Mouse (Mus musculus): ENCODE results near the gene Tmem143. TPM values are rescaled to one million over a fixed set of nuclear protein-coding genes. Genes with fewer than 3 reads are reported as not detected.
"Not testable (repeated sequence)": the region's sequence is repeated elsewhere in the genome, so short reads cannot be mapped to it uniquely, and the experiment has no call there.

Gene Tmem143
- polyA plus RNA-seq, 1 experiment from 2014 or later: 6.5 TPM

DNA sequence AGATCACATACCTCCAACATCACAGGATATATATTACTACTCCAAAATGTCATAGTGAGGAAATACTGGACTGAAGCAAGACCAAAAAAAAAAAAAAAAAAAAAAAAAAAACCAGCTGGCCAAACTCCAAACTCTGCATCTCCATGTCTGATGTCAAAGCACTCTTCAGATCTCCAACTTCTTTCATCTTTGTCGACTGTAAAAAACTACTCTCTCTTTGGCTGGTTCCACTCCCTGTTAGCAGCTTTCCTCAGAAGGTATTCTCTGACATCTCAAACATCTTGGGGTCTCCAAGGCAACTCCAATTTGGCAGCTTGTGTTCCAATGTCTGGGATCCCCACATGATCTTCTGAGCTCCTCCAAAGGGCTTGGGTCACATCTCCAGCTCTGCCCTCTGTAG is 18.5 kb upstream of the Tmem143 start, which contains the start of gene Grin2d:
Grin2d (minus strand) TSS at position 101 of the 400 bp plus-strand sequence.
- H3K9me3 ChIP-seq (ENCODE audit: control insufficient read depth, low read length); ATAC-seq; H3K4me3 ChIP-seq (ENCODE audit: low read length); H3K27me3 ChIP-seq (replicated peaks; ENCODE audit: control insufficient read depth, insufficient read depth, low read length); H3K9ac ChIP-seq (ENCODE audit: low read depth, low read length); H3K4me2 ChIP-seq (ENCODE audit: low read length); H3K27ac ChIP-seq (ENCODE audit: low read depth, low read length): not testable (repeated sequence)
- 91% methylated on average over 1 of the region's 1 CpGs for WGBS
- Histone ChIP-seq H3K36me3 (ENCODE audit: control insufficient read depth, insufficient read depth, low read length) (peaks cover 41% of the 10 kb centered on the region), H3K4me1 (ENCODE audit: control insufficient read depth, insufficient read depth, low read depth, low read length) (peaks cover 14% of the 10 kb centered on the region)

DNA sequence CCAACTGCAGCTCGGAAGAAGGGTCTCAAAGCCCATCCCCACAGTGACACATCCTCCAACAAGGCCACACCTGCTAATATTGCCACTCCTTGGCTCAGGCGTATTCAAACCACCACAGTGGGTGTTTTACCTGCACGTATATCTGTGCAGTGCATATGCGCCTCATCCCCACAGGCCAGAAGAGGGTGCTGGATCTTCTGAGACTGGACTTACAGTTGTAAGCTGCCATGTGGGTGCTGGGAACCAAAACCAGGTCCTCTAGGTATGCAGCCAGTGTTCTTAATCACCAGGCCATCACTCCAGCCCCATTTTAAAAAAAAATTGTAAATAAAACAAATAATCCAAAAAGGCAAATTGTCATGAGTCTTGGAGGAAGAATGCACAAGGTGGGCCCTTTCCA is 16.2 kb upstream of the Tmem143 start:
- ATAC-seq: no peak
- H3K27ac ChIP-seq (ENCODE audit: low read depth, low read length): no peak overlapping the region
- H3K27me3 ChIP-seq (replicated peaks; ENCODE audit: control insufficient read depth, insufficient read depth, low read length): no peaks in the 10 kb centered on the region
- H3K4me3 ChIP-seq (ENCODE audit: low read length): no peak overlapping the region
- WGBS: 90% methylated on average over 4 of the region's 4 CpGs
- H3K9ac ChIP-seq (ENCODE audit: low read depth, low read length): no peak overlapping the region
- peaks cover 56% of the 10 kb centered on the region for H3K36me3 ChIP-seq (ENCODE audit: control insufficient read depth, insufficient read depth, low read length)
- H3K4me2 ChIP-seq (ENCODE audit: low read length): no peak overlapping the region
- H3K4me1 ChIP-seq (ENCODE audit: control insufficient read depth, insufficient read depth, low read depth, low read length): no peaks in the 10 kb centered on the region
- no peaks in the 10 kb centered on the region for H3K9me3 ChIP-seq (ENCODE audit: control insufficient read depth, low read length)

DNA sequence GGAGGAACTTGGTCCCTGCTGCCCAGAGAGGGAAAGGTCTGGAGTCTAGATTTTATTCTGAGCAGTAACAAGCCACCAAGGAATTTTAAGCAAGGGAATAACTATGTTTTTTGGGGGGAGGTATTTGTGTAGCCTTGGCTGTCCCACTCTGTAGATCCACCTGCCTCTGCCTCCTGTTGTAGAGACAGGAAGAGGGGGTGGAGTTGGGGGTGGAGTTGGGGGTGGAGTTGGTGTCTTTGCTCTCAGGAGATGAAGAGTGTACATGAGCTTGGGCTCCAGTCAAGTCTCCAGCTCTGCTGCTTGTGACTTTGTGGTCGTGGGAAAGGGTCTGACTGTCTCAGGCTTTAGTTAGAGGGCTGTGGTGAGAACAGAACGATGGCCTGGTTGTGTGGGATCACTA is 15.7 kb upstream of the Tmem143 start:
- Histone ChIP-seq H3K4me3 (ENCODE audit: low read length) (no peak overlapping the region), H3K27me3 (replicated peaks; ENCODE audit: control insufficient read depth, insufficient read depth, low read length) (no peaks in the 10 kb centered on the region), H3K4me2 (ENCODE audit: low read length) (no peak overlapping the region), H3K9ac (ENCODE audit: low read depth, low read length) (no peak overlapping the region), H3K27ac (ENCODE audit: low read depth, low read length) (no peak overlapping the region), H3K4me1 (ENCODE audit: control insufficient read depth, insufficient read depth, low read depth, low read length) (no peaks in the 10 kb centered on the region), H3K9me3 (ENCODE audit: control insufficient read depth, low read length) (no peaks in the 10 kb centered on the region), H3K36me3 (ENCODE audit: control insufficient read depth, insufficient read depth, low read length) (peaks cover 54% of the 10 kb centered on the region)
- whole genome bisulfite sequencing: 93% methylated on average over 2 of the region's 2 CpGs
- no peak for ATAC-seq

DNA sequence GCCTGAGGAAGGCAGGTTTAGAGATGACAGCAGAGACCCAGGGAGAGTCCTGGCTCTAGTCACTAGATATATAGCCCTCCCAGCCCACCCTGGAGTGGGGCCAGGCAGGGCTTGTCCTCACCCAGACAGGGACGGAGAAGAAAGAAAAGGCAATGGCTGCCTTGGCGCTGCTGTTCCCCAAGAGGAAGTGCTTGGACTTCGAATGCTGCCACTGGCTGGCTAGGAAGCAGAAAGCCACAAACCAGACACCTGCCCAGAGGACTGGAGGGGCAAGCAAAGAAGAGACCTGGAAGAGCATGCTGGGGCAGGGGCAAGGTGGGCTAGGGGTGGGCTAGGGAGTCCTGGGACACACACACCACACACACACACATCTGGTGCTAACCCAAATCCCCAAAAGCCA is 9.5 kb upstream of the Tmem143 start:
- Histone ChIP-seq H3K4me1 (ENCODE audit: control insufficient read depth, insufficient read depth, low read depth, low read length) (no peaks in the 10 kb centered on the region), H3K27ac (ENCODE audit: low read depth, low read length) (no peak overlapping the region), H3K27me3 (replicated peaks; ENCODE audit: control insufficient read depth, insufficient read depth, low read length) (no peaks in the 10 kb centered on the region), H3K36me3 (ENCODE audit: control insufficient read depth, insufficient read depth, low read length) (peaks cover 25% of the 10 kb centered on the region), H3K4me2 (ENCODE audit: low read length) (no peak overlapping the region), H3K9me3 (ENCODE audit: control insufficient read depth, low read length) (no peaks in the 10 kb centered on the region), H3K9ac (ENCODE audit: low read depth, low read length) (no peak overlapping the region; the same call in 1 of the 2 replicates), H3K4me3 (ENCODE audit: low read length) (no peak overlapping the region)
- 56% methylated on average over 3 of the region's 3 CpGs for WGBS
- 0 out of 2 replicates have a peak, but pooled peaks have one; percentile 19 for ATAC-seq

DNA sequence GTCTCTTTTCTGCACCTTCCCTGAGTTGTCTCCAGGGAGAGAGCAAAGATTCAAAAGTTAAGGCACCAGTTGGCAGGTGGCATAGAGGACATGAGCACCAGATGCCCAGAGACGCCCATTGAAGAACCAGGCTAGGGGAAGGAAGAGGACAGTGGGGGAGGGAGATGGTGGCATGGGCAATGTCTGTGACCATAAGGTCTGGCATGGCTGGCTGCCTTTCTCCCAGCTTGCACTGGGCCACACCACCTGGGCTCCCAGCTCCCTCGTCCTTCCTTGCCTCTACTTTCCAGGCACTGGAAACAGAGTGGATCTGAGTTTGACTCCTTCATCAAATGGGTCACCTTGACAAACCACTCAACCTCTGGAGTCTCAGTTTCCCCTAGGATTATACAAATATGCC is 4.1 kb upstream of the Tmem143 start:
- Histone ChIP-seq H3K9ac (ENCODE audit: low read depth, low read length) (no peak overlapping the region), H3K4me2 (ENCODE audit: low read length) (no peak overlapping the region), H3K27ac (ENCODE audit: low read depth, low read length) (no peak overlapping the region), H3K4me1 (ENCODE audit: control insufficient read depth, insufficient read depth, low read depth, low read length) (peaks cover 4% of the 10 kb centered on the region), H3K9me3 (ENCODE audit: control insufficient read depth, low read length) (no peaks in the 10 kb centered on the region), H3K4me3 (ENCODE audit: low read length) (no peak overlapping the region), H3K27me3 (replicated peaks; ENCODE audit: control insufficient read depth, insufficient read depth, low read length) (no peaks in the 10 kb centered on the region), H3K36me3 (ENCODE audit: control insufficient read depth, insufficient read depth, low read length) (no peaks in the 10 kb centered on the region)
- ATAC-seq: no peak
- WGBS: 87% methylated on average over 2 of the region's 2 CpGs

DNA sequence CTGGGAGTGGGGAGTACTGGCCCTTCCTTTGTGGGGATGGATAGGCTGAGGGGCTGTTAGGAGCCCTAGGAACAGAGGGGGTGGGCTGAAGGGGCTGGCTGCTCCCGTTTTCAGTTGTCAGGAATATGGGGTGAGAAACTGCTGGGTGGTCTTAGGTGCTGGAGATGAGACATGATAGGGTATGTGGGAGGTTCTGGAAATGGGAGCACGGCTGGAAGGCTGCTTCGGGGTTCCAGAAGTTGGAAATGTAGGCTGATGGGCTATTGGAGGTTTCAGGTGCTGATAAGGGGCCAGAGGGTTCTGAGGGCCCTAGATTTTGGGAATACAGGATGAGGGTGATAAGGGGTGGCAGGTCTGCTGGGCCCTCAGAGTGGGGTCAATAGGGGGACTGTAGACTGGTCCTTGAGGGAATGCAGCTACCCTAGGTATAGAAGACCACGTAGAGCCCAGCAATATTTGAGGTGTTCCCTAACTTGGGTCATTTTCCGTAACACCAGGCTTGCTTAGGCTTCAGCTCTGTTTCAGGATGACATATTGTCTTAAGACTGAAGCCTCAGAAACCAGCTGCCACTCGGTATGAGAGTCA is 717 bp upstream of the Tmem143 start:
- Histone ChIP-seq H3K36me3 (ENCODE audit: control insufficient read depth, insufficient read depth, low read length) (no peaks in the 10 kb centered on the region), H3K27ac (ENCODE audit: low read depth, low read length) (no peak overlapping the region), H3K4me2 (ENCODE audit: low read length) (peak overlapping the region; percentile 59), H3K9ac (ENCODE audit: low read depth, low read length) (no peak overlapping the region), H3K27me3 (replicated peaks; ENCODE audit: control insufficient read depth, insufficient read depth, low read length) (no peaks in the 10 kb centered on the region), H3K9me3 (ENCODE audit: control insufficient read depth, low read length) (no peaks in the 10 kb centered on the region), H3K4me1 (ENCODE audit: control insufficient read depth, insufficient read depth, low read depth, low read length) (peaks cover 8% of the 10 kb centered on the region), H3K4me3 (ENCODE audit: low read length) (peak overlapping the region; percentile 48)
- ATAC-seq: peak; percentile 35
- WGBS: 74% methylated on average over 6 of the region's 6 CpGs

DNA sequence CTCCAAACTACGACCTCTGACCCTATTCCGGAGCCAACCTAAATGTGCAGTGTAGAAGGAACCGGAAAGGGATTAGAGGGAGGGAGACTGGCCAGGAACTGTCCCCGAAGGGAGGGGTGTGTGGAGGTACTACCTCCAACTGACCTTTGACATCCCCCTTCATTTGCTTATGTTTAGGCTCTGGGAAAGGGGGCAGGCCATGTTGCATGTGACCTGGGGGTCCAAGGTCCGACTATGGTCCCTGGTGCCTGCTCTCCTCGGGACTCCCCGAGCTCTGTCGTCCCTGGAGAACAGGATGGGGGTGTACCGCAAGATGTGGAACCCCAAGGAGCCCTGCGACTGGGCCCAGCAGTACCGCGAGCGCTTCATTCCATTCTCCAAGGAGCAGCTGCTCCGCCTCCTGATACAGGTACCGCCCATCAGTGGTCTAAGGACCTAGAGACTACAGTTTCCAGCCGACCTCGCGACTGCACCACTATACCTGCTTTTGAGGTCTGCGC is 567 bp downstream of the Tmem143 start:
- WGBS: 2% methylated on average over 19 of the region's 19 CpGs

DNA sequence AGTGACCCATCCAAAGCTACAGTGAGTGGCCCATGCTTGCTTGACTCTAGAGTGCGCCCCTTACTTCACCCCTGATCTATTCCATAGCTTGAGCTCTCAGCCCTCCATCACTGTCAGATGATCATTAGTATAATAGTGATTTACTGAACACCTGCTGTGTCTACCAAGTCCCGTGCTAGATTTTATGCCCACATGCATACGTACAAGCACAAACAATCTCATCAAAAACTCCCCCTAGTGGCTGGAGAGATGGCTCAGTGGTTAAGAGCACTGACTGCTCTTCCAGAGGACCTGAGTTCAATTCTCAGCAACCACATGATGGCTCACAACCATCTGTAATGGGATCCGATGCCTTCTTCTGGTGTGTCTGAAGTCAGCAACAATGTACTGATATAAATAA is 1.4 kb downstream of the Tmem143 start:
- 51% methylated on average over 4 of the region's 4 CpGs for WGBS
- ATAC-seq; H3K4me3 ChIP-seq (ENCODE audit: low read length); H3K27me3 ChIP-seq (replicated peaks; ENCODE audit: control insufficient read depth, insufficient read depth, low read length); H3K36me3 ChIP-seq (ENCODE audit: control insufficient read depth, insufficient read depth, low read length); H3K4me1 ChIP-seq (ENCODE audit: control insufficient read depth, insufficient read depth, low read depth, low read length); H3K9ac ChIP-seq (ENCODE audit: low read depth, low read length); H3K27ac ChIP-seq (ENCODE audit: low read depth, low read length); H3K9me3 ChIP-seq (ENCODE audit: control insufficient read depth, low read length): not testable (repeated sequence)
- H3K4me2 ChIP-seq (ENCODE audit: low read length): peak overlapping the region; percentile 59

More for the DNA sequence above, 567 bp downstream of the Tmem143 start:
- H3K4me2 ChIP-seq (ENCODE audit: low read length): peak overlapping the region; percentile 59
- peak overlapping the region; percentile 63 for H3K27ac ChIP-seq (ENCODE audit: low read depth, low read length)
- no peaks in the 10 kb centered on the region for H3K9me3 ChIP-seq (ENCODE audit: control insufficient read depth, low read length)
- peak; percentile 70 for ATAC-seq
- peak overlapping the region; percentile 48 for H3K4me3 ChIP-seq (ENCODE audit: low read length)
- peaks cover 8% of the 10 kb centered on the region for H3K4me1 ChIP-seq (ENCODE audit: control insufficient read depth, insufficient read depth, low read depth, low read length)
- no peaks in the 10 kb centered on the region for H3K36me3 ChIP-seq (ENCODE audit: control insufficient read depth, insufficient read depth, low read length)
- H3K27me3 ChIP-seq (replicated peaks; ENCODE audit: control insufficient read depth, insufficient read depth, low read length): no peaks in the 10 kb centered on the region
- H3K9ac ChIP-seq (ENCODE audit: low read depth, low read length): peak overlapping the region; percentile 65

DNA sequence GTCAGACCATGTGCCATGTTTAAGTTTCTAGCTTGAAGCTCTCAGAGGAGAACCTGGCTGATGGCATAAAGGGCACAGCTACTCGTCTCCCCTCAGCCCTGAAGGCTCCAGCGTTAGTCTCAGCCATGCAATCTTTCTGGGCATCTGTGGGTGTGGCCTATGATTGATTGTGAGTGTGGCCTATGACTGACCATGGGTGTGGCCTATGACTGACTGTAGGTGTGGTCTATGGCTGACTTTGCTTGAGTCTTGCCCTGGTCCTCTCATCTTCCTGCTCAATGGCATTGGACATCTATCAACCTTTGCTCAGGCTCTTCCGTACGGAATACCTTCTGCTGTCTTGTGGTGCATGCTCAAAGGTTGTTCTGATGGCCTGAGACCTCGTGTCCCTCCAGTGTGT is 4.8 kb downstream of the Tmem143 start:
- Histone ChIP-seq H3K4me2 (ENCODE audit: low read length) (no peak overlapping the region), H3K27me3 (replicated peaks; ENCODE audit: control insufficient read depth, insufficient read depth, low read length) (no peaks in the 10 kb centered on the region), H3K9me3 (ENCODE audit: control insufficient read depth, low read length) (no peaks in the 10 kb centered on the region), H3K4me1 (ENCODE audit: control insufficient read depth, insufficient read depth, low read depth, low read length) (peaks cover 6% of the 10 kb centered on the region), H3K9ac (ENCODE audit: low read depth, low read length) (no peak overlapping the region), H3K4me3 (ENCODE audit: low read length) (no peak overlapping the region), H3K36me3 (ENCODE audit: control insufficient read depth, insufficient read depth, low read length) (no peaks in the 10 kb centered on the region), H3K27ac (ENCODE audit: low read depth, low read length) (no peak overlapping the region)
- ATAC-seq: no peak
- 57% methylated on average over 5 of the region's 5 CpGs for WGBS
